Mouse (Mus musculus): ENCODE measurements around the gene Krtap17-1. TPM values are rescaled to one million over a fixed set of nuclear protein-coding genes. Genes with fewer than 3 reads are reported as not detected.

Krtap17-1 gene
- total and polyA plus RNA-seq, 3 experiments, result not detected

GRCm38 (mm10) chr11:100005905-100006304, 12.1 kb upstream of the Krtap17-1 start:
- no peak for TF ChIP-seq CHD1 (IDR thresholded peaks at IDR 0.05; ENCODE audit: low read depth, low read length)
- TF ChIP-seq CTCF (IDR thresholded peaks at IDR 0.05 in 2 of 3, conservative IDR thresholded peaks at IDR 0.05 in 1 of 3; ENCODE audit: control insufficient read depth in 1 of 3, insufficient read depth in 1 of 3, low read depth in 2 of 3, low read length in 3 of 3, poor library complexity in 1 of 3, severe bottlenecking in 1 of 3), result no peak
- H3K36me3 ChIP-seq (ENCODE audit: control insufficient read depth in 1 of 2, insufficient read depth in 2 of 2, low read length in 2 of 2), result no peaks in the 10 kb centered on the region
- H3K9ac ChIP-seq (ENCODE audit: control insufficient read depth, low read depth, low read length, poor library complexity, severe bottlenecking), result no peak overlapping the region
- H3K79me2 ChIP-seq (ENCODE audit: control insufficient read depth, insufficient read depth, low read length, poor library complexity), result no peaks in the 10 kb centered on the region
- H3K4me3 ChIP-seq (ENCODE audit: control insufficient read depth in 1 of 2, insufficient read depth in 1 of 2, low read depth in 2 of 2, low read length in 2 of 2), result no peak overlapping the region
- no peaks in the 10 kb centered on the region for H3K27me3 ChIP-seq (ENCODE audit: control insufficient read depth in 1 of 2, insufficient read depth in 2 of 2, low read length in 2 of 2)
- H3K27ac ChIP-seq (ENCODE audit: control insufficient read depth, low read depth, low read length), result no peak overlapping the region
- no peaks in the 10 kb centered on the region for H3K9me3 ChIP-seq (replicated peaks; ENCODE audit: insufficient read depth, low read length)
- H3K4me1 ChIP-seq (ENCODE audit: control insufficient read depth in 1 of 2, insufficient read depth in 2 of 2, low read length in 2 of 2), result no peaks in the 10 kb centered on the region
- no peak for DNase-seq (ENCODE audit: low read depth, low spot score)

GRCm38 (mm10) chr11:100004846-100005245, 11.1 kb upstream of the Krtap17-1 start:
- no peaks in the 10 kb centered on the region for H3K4me1 ChIP-seq (ENCODE audit: control insufficient read depth in 1 of 2, insufficient read depth in 2 of 2, low read length in 2 of 2)
- no peaks in the 10 kb centered on the region for H3K36me3 ChIP-seq (ENCODE audit: control insufficient read depth in 1 of 2, insufficient read depth in 2 of 2, low read length in 2 of 2)
- H3K9me3 ChIP-seq (replicated peaks; ENCODE audit: insufficient read depth, low read length), result no peaks in the 10 kb centered on the region
- no peaks in the 10 kb centered on the region for H3K79me2 ChIP-seq (ENCODE audit: control insufficient read depth, insufficient read depth, low read length, poor library complexity)
- no peaks in the 10 kb centered on the region for H3K27me3 ChIP-seq (ENCODE audit: control insufficient read depth in 1 of 2, insufficient read depth in 2 of 2, low read length in 2 of 2)
- TF ChIP-seq POLR2AphosphoS2 (IDR thresholded peaks at IDR 0.05; ENCODE audit: low read length), result no peak
- no peak for TF ChIP-seq SIN3A (IDR thresholded peaks at IDR 0.05; ENCODE audit: low read length)
- TF ChIP-seq RAD21 (IDR thresholded peaks at IDR 0.05; ENCODE audit: low read depth, low read length), result peak; percentile 74
- TF ChIP-seq SMC3 (IDR thresholded peaks at IDR 0.05; ENCODE audit: low read depth, low read length), result peak; percentile 73
- TF ChIP-seq ZNF384 (IDR thresholded peaks at IDR 0.05; ENCODE audit: low read depth, low read length), result peak; percentile 97
- peak; percentile 47 for TF ChIP-seq ZC3H11A (IDR thresholded peaks at IDR 0.05; ENCODE audit: low read depth, low read length)
- peak; percentile 71 to 81 (median 76) for TF ChIP-seq CTCF (IDR thresholded peaks at IDR 0.05 in 2 of 3, conservative IDR thresholded peaks at IDR 0.05 in 1 of 3; ENCODE audit: control insufficient read depth in 1 of 3, insufficient read depth in 1 of 3, low read depth in 2 of 3, low read length in 3 of 3, poor library complexity in 1 of 3, severe bottlenecking in 1 of 3)
- DNase-seq (ENCODE audit: low read depth, low spot score), result peak; percentile 56
- H3K27ac ChIP-seq (ENCODE audit: control insufficient read depth, low read depth, low read length), result no peak overlapping the region
- H3K4me3 ChIP-seq (ENCODE audit: control insufficient read depth in 1 of 2, insufficient read depth in 1 of 2, low read depth in 2 of 2, low read length in 2 of 2), result no peak overlapping the region
- H3K9ac ChIP-seq (ENCODE audit: control insufficient read depth, low read depth, low read length, poor library complexity, severe bottlenecking), result no peak overlapping the region

GRCm38 (mm10) chr11:99999091-99999490, 5.3 kb upstream of the Krtap17-1 start:
- Histone ChIP-seq H3K27ac (ENCODE audit: control insufficient read depth, low read depth, low read length) (no peak overlapping the region), H3K36me3 (ENCODE audit: control insufficient read depth in 1 of 2, insufficient read depth in 2 of 2, low read length in 2 of 2) (no peaks in the 10 kb centered on the region), H3K4me3 (ENCODE audit: control insufficient read depth in 1 of 2, insufficient read depth in 1 of 2, low read depth in 2 of 2, low read length in 2 of 2) (no peak overlapping the region), H3K4me1 (ENCODE audit: control insufficient read depth in 1 of 2, insufficient read depth in 2 of 2, low read length in 2 of 2) (no peaks in the 10 kb centered on the region), H3K27me3 (ENCODE audit: control insufficient read depth in 1 of 2, insufficient read depth in 2 of 2, low read length in 2 of 2) (no peaks in the 10 kb centered on the region), H3K9ac (ENCODE audit: control insufficient read depth, low read depth, low read length, poor library complexity, severe bottlenecking) (no peak overlapping the region), H3K79me2 (ENCODE audit: control insufficient read depth, insufficient read depth, low read length, poor library complexity) (no peaks in the 10 kb centered on the region), H3K9me3 (replicated peaks; ENCODE audit: insufficient read depth, low read length) (no peaks in the 10 kb centered on the region)
- no peak for DNase-seq (ENCODE audit: low read depth, low spot score)
- TF ChIP-seq CHD1 (IDR thresholded peaks at IDR 0.05; ENCODE audit: low read depth, low read length) (no peak), MAFK (IDR thresholded peaks at IDR 0.05; ENCODE audit: borderline replicate concordance, low read depth, low read length) (no peak), POLR2AphosphoS2 (IDR thresholded peaks at IDR 0.05; ENCODE audit: low read length) (no peak), MYB (IDR thresholded peaks at IDR 0.05; ENCODE audit: low read depth, low read length) (no peak), TCF12 (IDR thresholded peaks at IDR 0.05; ENCODE audit: low read depth, low read length) (no peak), GABPA (IDR thresholded peaks at IDR 0.05; ENCODE audit: low read depth, low read length) (no peak), RAD21 (IDR thresholded peaks at IDR 0.05; ENCODE audit: low read depth, low read length) (no peak), HCFC1 (IDR thresholded peaks at IDR 0.05; ENCODE audit: low read depth, low read length) (no peak), MAX (IDR thresholded peaks at IDR 0.05; ENCODE audit: low read length) (no peak), NELFE (IDR thresholded peaks at IDR 0.05; ENCODE audit: low read depth, low read length) (no peak), ZNF384 (IDR thresholded peaks at IDR 0.05; ENCODE audit: low read depth, low read length) (no peak), NRF1 (IDR thresholded peaks at IDR 0.05; ENCODE audit: insufficient read depth, low read depth, low read length, poor library complexity, severe bottlenecking) (no peak), JUND (IDR thresholded peaks at IDR 0.05; ENCODE audit: low read depth, low read length) (no peak), ETS1 (IDR thresholded peaks at IDR 0.05; ENCODE audit: low read depth, low read length) (no peak), ZKSCAN1 (IDR thresholded peaks at IDR 0.05; ENCODE audit: low read depth, low read length) (no peak), MAZ (IDR thresholded peaks at IDR 0.05; ENCODE audit: low read depth, low read length) (no peak), TBP (IDR thresholded peaks at IDR 0.05; ENCODE audit: low read depth, low read length) (no peak), CTCF (IDR thresholded peaks at IDR 0.05 in 2 of 3, conservative IDR thresholded peaks at IDR 0.05 in 1 of 3; ENCODE audit: control insufficient read depth in 1 of 3, insufficient read depth in 1 of 3, low read depth in 2 of 3, low read length in 3 of 3, poor library complexity in 1 of 3, severe bottlenecking in 1 of 3) (no peak), EP300 (IDR thresholded peaks at IDR 0.05; ENCODE audit: low read depth in 1 of 2, low read length in 2 of 2) (no peak)
